Mouse (Mus musculus) 3T3-L1 (cell line): Measurements from ENCODE around the gene Arap1.
A peak's percentile ranks its signal among the peaks of the same experiment; 100 is the strongest.

Experiments used
- DNase-seq: peaks from one replicate; pipeline ENCODE4 v3.0.0-alpha.2; 2015; ENCODE audit warnings: low read depth, low spot score

Gene Arap1

DNA sequence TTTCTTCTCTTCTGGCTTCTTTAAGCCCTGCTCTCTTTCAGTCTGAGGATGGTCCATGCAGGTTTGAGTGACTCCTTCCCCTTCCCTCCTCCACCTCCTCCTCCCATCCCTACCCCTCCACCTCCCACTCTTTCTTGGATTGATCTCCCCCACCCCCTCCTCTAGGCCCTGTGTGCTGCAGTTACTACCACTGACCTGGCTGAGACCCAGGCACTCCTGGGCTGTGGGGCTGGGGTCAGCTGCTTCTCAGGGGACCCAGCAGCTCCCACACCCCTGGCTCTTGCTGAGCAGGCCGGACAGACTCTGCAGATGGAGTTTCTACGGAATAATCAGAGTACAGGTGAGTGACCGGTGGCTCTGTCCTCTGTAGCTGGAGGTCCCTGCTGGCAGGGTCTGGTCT is 46.7 kb downstream of the Arap1 start:
- no peak for DNase-seq

- DNase-seq = no peak
Measured at GRCm38 (mm10) chr7:101395471-101395870, 47.6 kb downstream of the Arap1 start.

DNA sequence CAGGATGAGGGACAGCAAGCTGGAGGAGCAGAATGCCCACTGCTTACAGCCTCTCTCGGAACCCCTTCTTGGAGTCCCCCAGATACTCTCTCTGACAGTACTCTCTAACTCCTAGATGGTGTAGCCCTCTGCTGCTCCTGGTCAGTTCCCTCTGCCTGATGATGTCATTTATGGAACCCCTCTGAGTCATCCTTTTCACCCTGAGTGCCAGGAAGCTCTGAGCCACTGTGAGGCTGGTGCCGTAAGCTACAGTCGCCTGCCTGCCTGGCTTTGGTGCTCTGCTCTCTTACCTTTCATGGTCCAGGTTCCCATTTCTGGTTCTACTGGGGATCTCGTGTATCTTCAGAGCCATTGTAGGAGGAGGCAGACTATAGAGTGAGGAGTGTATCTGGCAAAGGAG is 49.3 kb downstream of the Arap1 start:
- DNase-seq = peak; percentile 70

DNA sequence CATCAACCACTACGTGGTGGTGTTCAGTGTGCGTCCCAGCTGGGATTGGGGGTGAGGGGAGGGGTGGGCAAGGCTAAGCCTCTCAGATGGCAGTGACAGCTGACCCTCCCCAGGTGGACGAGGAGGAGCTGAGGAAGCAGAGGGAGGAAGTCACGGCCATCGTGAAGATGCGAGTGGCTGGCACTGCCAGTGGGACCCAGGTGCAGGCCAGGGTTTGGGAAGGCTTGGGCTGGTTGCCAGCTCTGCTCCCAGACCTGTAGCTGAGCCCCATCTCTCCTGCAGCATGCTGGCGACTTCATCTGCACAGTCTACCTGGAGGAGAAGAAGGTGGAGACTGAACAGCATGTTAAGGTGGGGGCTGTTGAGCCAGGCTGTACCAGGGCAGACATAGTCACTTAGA is 53.6 kb downstream of the Arap1 start:
- no peak for DNase-seq

- DNase-seq = no peak
Measured at GRCm38 (mm10) chr7:101403831-101404230, 56.0 kb downstream of the Arap1 start.

GRCm38 (mm10) chr7:101410267-101410936 is 62.5 kb downstream of the Arap1 start, which contains the start of gene Gm45837:
Gene Gm45837 (plus strand): TSS chr7:101410886.
- DNase-seq = no peak

- DNase-seq = peak; percentile 82
Measured at GRCm38 (mm10) chr7:101412796-101413195, 64.9 kb downstream of the Arap1 start.

GRCm38 (mm10) chr7:101414209-101414608 is 66.3 kb downstream of the Arap1 start:
- no peak for DNase-seq

DNA sequence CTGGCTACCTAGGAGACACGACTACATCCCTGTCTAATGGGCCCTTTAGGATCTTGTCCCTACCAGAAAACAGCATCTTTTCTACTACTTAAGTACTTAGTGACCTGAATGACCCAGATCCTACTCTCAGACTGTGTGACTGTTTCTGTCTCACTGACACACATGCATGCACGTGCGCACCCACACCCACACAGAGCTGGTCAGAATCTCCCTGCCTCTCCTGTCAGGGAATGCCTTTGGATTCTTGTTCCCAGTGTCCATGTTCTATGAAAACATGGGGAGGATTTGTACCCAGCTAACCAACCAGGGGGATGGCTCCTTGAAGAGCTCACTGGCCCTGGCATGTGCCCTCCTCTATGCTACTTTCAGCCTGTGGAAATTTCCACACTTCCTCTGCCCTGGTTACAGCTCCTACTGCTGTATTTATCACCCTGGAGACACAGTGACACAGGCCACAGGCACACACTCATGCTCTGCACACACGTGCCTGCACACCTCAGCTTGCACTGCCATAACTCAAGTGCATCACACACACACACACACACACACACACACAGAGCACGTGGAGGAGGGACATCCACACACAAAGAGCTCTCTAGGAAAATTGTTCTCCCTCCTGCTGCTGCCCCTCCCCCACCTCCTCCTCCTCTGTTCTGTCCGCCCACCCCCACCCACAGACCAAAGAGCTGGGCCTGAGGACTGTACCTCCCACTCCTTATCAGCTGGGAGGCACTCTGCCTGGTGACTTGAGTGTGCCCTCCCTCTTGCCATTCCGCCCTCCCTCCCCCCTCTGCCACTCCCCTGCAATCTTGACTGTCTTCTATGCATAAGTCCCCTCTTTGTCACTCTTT is 67.0 kb downstream of the Arap1 start:
- DNase-seq = peak; percentile 5

DNA sequence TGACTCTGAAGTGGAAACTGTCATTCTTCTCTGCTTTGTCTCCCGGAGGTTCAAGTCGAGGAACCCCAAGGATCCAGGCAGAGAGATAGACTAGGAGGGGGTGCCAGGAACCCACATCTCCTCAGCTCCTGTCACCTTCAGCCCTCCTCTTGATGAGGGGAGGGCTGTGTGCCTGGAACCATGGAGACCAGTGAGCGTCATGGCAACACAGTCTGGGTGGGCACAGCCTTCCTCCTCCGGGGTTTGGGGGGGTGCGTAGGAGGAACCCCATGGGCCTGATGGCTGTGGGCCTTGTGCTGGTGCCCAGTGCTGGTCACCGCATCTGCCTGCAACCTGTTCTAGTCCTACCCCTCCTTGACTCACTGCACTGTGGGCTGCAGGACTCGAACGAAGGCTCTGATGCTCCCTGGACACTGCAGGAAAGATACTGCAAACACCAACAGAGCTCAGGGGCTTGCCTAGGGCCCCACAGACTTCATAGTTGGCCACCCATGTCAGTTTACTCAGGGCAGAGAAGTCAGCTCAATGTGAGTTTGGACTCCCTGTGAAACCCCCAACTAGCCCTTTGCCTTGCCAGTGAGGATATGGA is 67.7 kb downstream of the Arap1 start:
- DNase-seq = no peak

GRCm38 (mm10) chr7:101416391-101416790 is 68.5 kb downstream of the Arap1 start:
- no peak for DNase-seq

GRCm38 (mm10) chr7:101419013-101419770 is 71.3 kb downstream of the Arap1 start:
- no peak for DNase-seq

DNA sequence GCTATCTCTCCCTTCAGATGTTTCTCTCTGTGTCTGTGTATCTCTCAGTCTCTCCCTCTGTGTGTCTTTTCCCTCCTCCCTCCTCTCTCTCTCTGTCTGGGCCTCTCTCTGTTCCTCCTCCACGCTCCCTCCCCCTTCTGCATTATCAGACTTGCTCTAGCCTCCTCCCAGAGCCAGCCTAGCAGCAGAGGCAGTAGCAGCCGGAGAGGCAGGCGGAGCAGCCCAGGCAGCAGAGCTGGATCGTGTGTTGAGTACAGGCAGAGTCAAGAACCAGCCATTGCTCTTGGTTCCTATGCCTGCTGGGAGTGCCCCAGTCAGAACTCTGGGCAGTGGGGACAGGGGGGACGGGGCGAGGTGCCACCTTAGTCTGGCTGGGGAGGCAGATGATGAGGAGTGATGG is 73.7 kb downstream of the Arap1 start, which contains the start of gene Pde2a:
Gene Pde2a (plus strand): TSS at position 163 of the 400 bp plus-strand sequence.
- no peak for DNase-seq

GRCm38 (mm10) chr7:101422069-101422468 is 74.2 kb downstream of the Arap1 start:
- peak; percentile 57 for DNase-seq

DNA sequence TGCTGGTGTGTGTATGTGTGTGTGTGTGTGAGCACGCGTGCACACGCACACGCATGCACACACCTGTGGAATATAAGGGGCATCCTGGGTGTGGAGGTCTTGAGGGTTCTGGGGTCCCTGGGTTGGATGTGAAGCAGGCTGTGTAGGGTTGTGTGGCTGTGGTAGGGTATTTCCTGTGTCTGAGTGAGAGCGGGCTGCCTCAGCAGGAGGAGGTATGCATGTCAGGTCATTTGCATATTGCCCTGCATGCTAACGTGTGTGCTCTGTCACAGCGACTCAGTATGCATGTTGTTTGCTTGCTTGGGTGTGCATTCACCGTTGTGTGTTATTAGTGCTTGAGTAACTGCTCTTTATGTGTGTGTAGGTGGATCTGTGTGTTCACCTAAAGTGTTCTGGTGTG is 74.8 kb downstream of the Arap1 start:
- no peak for DNase-seq

GRCm38 (mm10) chr7:101423970-101424369 is 76.1 kb downstream of the Arap1 start:
- no peak for DNase-seq

- DNase-seq = no peak
Measured at GRCm38 (mm10) chr7:101426692-101427091, 78.8 kb downstream of the Arap1 start.

GRCm38 (mm10) chr7:101427736-101428135 is 79.9 kb downstream of the Arap1 start:
- peak; percentile 46 for DNase-seq

GRCm38 (mm10) chr7:101435038-101435437 is 87.2 kb downstream of the Arap1 start:
- DNase-seq = no peak

- DNase-seq = peak; percentile 24
Measured at GRCm38 (mm10) chr7:101437876-101438275, 90.0 kb downstream of the Arap1 start.

- no peak for DNase-seq
Measured at GRCm38 (mm10) chr7:101443093-101443492, 95.2 kb downstream of the Arap1 start.

DNA sequence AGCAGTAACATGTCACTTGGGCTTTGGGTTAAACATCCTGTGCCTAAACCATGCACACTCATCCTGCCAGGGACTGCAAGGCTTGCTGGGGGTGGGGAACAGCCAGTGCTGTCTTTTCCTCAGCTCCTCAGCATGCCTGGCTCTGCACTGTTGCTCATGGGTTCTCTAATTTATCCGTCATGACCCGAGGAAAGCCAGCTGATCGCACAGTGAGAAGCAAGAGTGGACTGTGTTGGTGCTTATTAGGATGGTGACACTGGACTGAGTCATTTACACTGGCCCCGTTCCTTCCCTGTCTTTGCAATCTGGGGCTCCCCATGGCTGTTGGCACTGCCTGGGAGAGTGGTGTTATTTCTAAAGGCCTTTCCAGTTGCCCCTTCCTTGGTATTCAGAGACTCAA is 96.3 kb downstream of the Arap1 start:
- no peak for DNase-seq
